Mouse (Mus musculus) MEL (cell line): Measurements from ENCODE around the gene Prl.

Experiments used
- CTCF ChIP-seq, 3 experiments: IDR thresholded peaks in 2 of 3; conservative IDR thresholded peaks in 1 of 3; 2 replicates each; pipeline ENCODE4 v1.5.1; 2011 to 2012; ENCODE audit warnings: low read length in 3 of 3, low read depth in 2 of 3, mild to moderate bottlenecking in 2 of 3, improper control_type of control experiment in 1 of 3, inconsistent platforms in 1 of 3, mixed read lengths in 1 of 3, moderate library complexity in 1 of 3; ENCODE audit not compliant: control insufficient read depth in 1 of 3, insufficient read depth in 1 of 3, poor library complexity in 1 of 3, severe bottlenecking in 1 of 3
- EP300 ChIP-seq, 2 experiments: IDR thresholded peaks; 2 replicates each; pipeline ENCODE4 v1.6.1; 2011; ENCODE audit warnings: improper control_type of control experiment in 2 of 2, low read length in 2 of 2, low read depth in 1 of 2, mild to moderate bottlenecking in 1 of 2
- GATA1 ChIP-seq: IDR thresholded peaks from 2 replicates; pipeline ENCODE4 v1.6.1; 2011; ENCODE audit warnings: low read depth, low read length, improper control_type of control experiment
- HCFC1 ChIP-seq: IDR thresholded peaks from 2 replicates; pipeline ENCODE4 v1.6.1; 2012; ENCODE audit warnings: low read depth, mild to moderate bottlenecking, inconsistent platforms, low read length, improper control_type of control experiment, moderate library complexity
- POLR2A ChIP-seq, 2 experiments: IDR thresholded peaks; 2 replicates each; pipeline ENCODE4 v1.6.1; 2011 to 2012; ENCODE audit warnings: low read length in 2 of 2, mild to moderate bottlenecking in 2 of 2, control low read depth in 1 of 2, improper control_type of control experiment in 1 of 2, low read depth in 1 of 2, moderate library complexity in 1 of 2; ENCODE audit not compliant: control insufficient read depth in 1 of 2, insufficient read depth in 1 of 2, poor library complexity in 1 of 2
- RCOR1 ChIP-seq: IDR thresholded peaks from 2 replicates; pipeline ENCODE4 v1.6.1; 2012; ENCODE audit warnings: low read depth, mild to moderate bottlenecking, inconsistent platforms, low read length, improper control_type of control experiment
- SMC3 ChIP-seq: IDR thresholded peaks from 2 replicates; pipeline ENCODE4 v1.6.1; 2011; ENCODE audit warnings: low read depth, low read length, improper control_type of control experiment
- TAL1 ChIP-seq: IDR thresholded peaks from 2 replicates; pipeline ENCODE4 v1.6.1; 2012; ENCODE audit warnings: mild to moderate bottlenecking, inconsistent platforms, low read length, moderate library complexity, mixed read lengths
- ZC3H11A ChIP-seq: IDR thresholded peaks from 2 replicates; pipeline ENCODE4 v1.6.1; 2012; ENCODE audit warnings: low read depth, mild to moderate bottlenecking, inconsistent platforms, low read length, improper control_type of control experiment
- ZKSCAN1 ChIP-seq: IDR thresholded peaks from 2 replicates; pipeline ENCODE4 v1.6.1; 2012; ENCODE audit warnings: low read depth, mild to moderate bottlenecking, inconsistent platforms, low read length, improper control_type of control experiment, moderate library complexity

GRCm38 (mm10) chr13:27028501-27029240, 28.7 kb upstream of the Prl start:
- TF ChIP-seq EP300 (IDR thresholded peaks at IDR 0.05; ENCODE audit: low read depth in 1 of 2, low read length in 2 of 2) (no peak), CTCF (IDR thresholded peaks at IDR 0.05 in 2 of 3, conservative IDR thresholded peaks at IDR 0.05 in 1 of 3; ENCODE audit: control insufficient read depth in 1 of 3, insufficient read depth in 1 of 3, low read depth in 2 of 3, low read length in 3 of 3, poor library complexity in 1 of 3, severe bottlenecking in 1 of 3) (no peak), ZKSCAN1 (no peak), RCOR1 (no peak), ZC3H11A (no peak), POLR2A (IDR thresholded peaks at IDR 0.05; ENCODE audit: control insufficient read depth in 1 of 2, insufficient read depth in 1 of 2, low read depth in 1 of 2, low read length in 2 of 2, poor library complexity in 1 of 2) (no peak), GATA1 (no peak), SMC3 (no peak), TAL1 (no peak), HCFC1 (no peak)
